Mouse (Mus musculus): ENCODE measurements at regions not wholly inside any gene's neighbourhood (a gene's known extent, or its start where the extent isn't known, plus 50 kb on each side); places are given as distances from the start of the nearest gene placed in this dataset.
"Not testable (repeated sequence)": the region's sequence is repeated elsewhere in the genome, so short reads cannot be mapped to it uniquely, and the experiment has no call there.

DNA sequence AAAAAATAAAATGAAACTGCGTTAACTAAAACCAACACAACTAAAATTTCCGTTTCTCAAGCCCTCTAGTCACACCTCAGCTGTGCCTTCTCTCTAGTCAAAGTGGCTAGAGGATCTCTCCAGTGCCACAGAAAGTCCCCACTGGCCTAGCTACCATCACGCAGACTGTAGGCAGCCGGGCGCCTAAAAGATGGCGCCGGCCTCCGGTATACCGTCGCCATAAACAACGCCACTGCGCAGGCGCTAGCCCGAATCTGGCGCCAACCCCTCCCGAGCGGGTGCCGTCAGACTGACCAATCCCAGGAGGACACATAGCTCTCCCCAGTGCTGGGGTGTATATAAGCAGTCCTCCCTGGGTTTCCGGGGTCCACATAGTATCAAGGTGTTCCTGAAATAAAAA, 62.7 kb upstream of the Top1 start:
- not testable (repeated sequence) for TF ChIP-seq CTCF, EP300 (IDR thresholded peaks at IDR 0.05; ENCODE audit: low read depth)

All from heart, postnatal 0 days (tissue).